Comparison of ENCODE assay signal across 29 mouse cellular contexts in the genomic region with DNA sequence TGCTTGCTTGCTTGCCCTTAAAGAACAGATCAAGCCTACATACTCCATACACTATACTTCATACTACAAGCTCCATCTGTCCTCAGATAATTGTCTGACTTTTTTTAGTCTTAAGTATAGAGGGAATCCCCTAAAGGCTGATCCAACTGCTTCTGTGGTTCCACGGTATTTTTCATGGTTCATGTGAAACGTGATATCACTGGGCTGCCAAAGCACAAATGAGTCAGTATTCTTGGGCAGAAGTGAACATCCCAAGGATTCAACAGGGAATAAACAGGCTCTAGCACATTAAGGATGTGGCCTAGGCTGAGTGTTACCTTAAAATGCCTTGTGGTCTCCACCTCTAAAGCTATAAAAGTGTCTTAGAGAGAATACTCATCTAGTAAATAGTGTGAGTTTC. TPM values are rescaled to one million over a fixed set of nuclear protein-coding genes. Genes with fewer than 3 reads are reported as not detected.
DNase-seq lines count a peak whose midpoint lies in the region; ATAC-seq and TF ChIP-seq lines count a peak whose summit lies in the region.
"Had no signal": no experiment of that assay in that cellular context is flagged by ENCODE, and none has a peak within 500 bp of the region (broad histone marks: within the 10 kb centered on the region; RNA-seq: fewer than 3 reads in every experiment).

No protein-coding gene starts in this region.

- no peak overlapping the region for H3ac ChIP-seq in myocyte (ENCODE audit: control insufficient read depth, insufficient read length)

- TF ChIP-seq POLR2A in myocyte (IDR thresholded peaks at IDR 0.05; ENCODE audit: insufficient read length, low read depth) = no peak

- peaks cover 2% of the 10 kb centered on the region; the same call in 1 of the 2 replicates for H3K4me1 ChIP-seq in embryonic facial prominence, embryonic 14.5 days (ENCODE audit: control insufficient read depth, insufficient read depth, low read length)
- H3K4me1 ChIP-seq in embryonic facial prominence, embryonic 10.5 days = no peaks in the 10 kb centered on the region
- H3K4me1 ChIP-seq in liver, embryonic 11.5 days (replicated peaks; ENCODE audit: control insufficient read depth, insufficient read depth, low read length) = no peaks in the 10 kb centered on the region
- no peaks in the 10 kb centered on the region for H3K4me1 ChIP-seq in forebrain, embryonic 16.5 days (replicated peaks; ENCODE audit: control insufficient read depth, insufficient read depth, low read length)
- H3K4me1 ChIP-seq: embryonic facial prominence, embryonic 13.5 days; forebrain, embryonic 12.5 days; forebrain, embryonic 15.5 days; hindbrain, embryonic 10.5 days; hindbrain, embryonic 13.5 days; intestine, embryonic 15.5 days had no signal

- 0 out of 2 replicates have a peak, but pooled peaks cover 3% of the 10 kb centered on the region for H3K9me3 ChIP-seq in embryonic facial prominence, embryonic 14.5 days (ENCODE audit: control insufficient read depth, low read length)
- H3K9me3 ChIP-seq in embryonic facial prominence, embryonic 10.5 days = no peaks in the 10 kb centered on the region; the same call in 1 of the 2 replicates
- H3K9me3 ChIP-seq in liver, embryonic 11.5 days (ENCODE audit: control insufficient read depth, low read length) = no peaks in the 10 kb centered on the region
- no peaks in the 10 kb centered on the region for H3K9me3 ChIP-seq in forebrain, embryonic 16.5 days (ENCODE audit: control insufficient read depth, low read length)
- H3K9me3 ChIP-seq: embryonic facial prominence, embryonic 13.5 days; forebrain, embryonic 12.5 days; forebrain, embryonic 15.5 days; hindbrain, embryonic 10.5 days; hindbrain, embryonic 13.5 days; intestine, embryonic 15.5 days had no signal

- no peak overlapping the region for H3K27ac ChIP-seq in embryonic facial prominence, embryonic 14.5 days (replicated peaks; ENCODE audit: low read depth, low read length)
- no peak overlapping the region for H3K27ac ChIP-seq in embryonic facial prominence, embryonic 10.5 days (replicated peaks)
- no peak overlapping the region for H3K27ac ChIP-seq in liver, embryonic 11.5 days (ENCODE audit: low read depth, low read length)
- H3K27ac ChIP-seq in forebrain, embryonic 16.5 days (ENCODE audit: low read length) = no peak overlapping the region
- H3K27ac ChIP-seq: embryonic facial prominence, embryonic 13.5 days; forebrain, embryonic 12.5 days; forebrain, embryonic 15.5 days; gastrocnemius, adult 2 months; heart, adult 2 months; hindbrain, embryonic 10.5 days; hindbrain, embryonic 13.5 days; intestine, embryonic 15.5 days had no signal

- peak; percentile 31 for DNase-seq in embryonic facial prominence, embryonic 14.5 days (ENCODE audit: low spot score)
- no peak for DNase-seq in embryonic facial prominence, embryonic 10.5 days (ENCODE audit: low spot score)
- DNase-seq in 3T3-L1 (ENCODE audit: low read depth, low spot score) (peak; percentile 95), adipocyte (ENCODE audit: low spot score) (peak; percentile 30)
- DNase-seq in liver, embryonic 11.5 days (ENCODE audit: low spot score) = no peak
- DNase-seq: adrenal gland, postnatal 10 days; adrenal gland, postnatal 36 days; B cell, adult 2 months; cerebellum, adult 18-20 months; cerebellum, adult 9-10 months; cerebellum, postnatal 14 days; gastrocnemius, adult 2 months; gastrocnemius, postnatal 14 days; heart, adult 2 months; kidney, adult 11 months had no signal

- 47% methylated on average over 2 of the region's 2 CpGs for WGBS in embryonic facial prominence, embryonic 14.5 days
- WGBS in embryonic facial prominence, embryonic 10.5 days = 59% methylated on average over 2 of the region's 2 CpGs
- 73% methylated on average over 2 of the region's 2 CpGs for WGBS in liver, embryonic 11.5 days
- WGBS in forebrain, embryonic 16.5 days = 82% methylated on average over 2 of the region's 2 CpGs

- H3K4me3 ChIP-seq in embryonic facial prominence, embryonic 14.5 days (ENCODE audit: low read depth, low read length) = no peak overlapping the region
- H3K4me3 ChIP-seq in embryonic facial prominence, embryonic 10.5 days = no peak overlapping the region
- no peak overlapping the region for H3K4me3 ChIP-seq in myocyte
- no peak overlapping the region for H3K4me3 ChIP-seq in liver, embryonic 11.5 days (ENCODE audit: low read depth, low read length)
- H3K4me3 ChIP-seq in forebrain, embryonic 16.5 days (replicated peaks; ENCODE audit: low read length) = no peak overlapping the region
- H3K4me3 ChIP-seq: embryonic facial prominence, embryonic 13.5 days; forebrain, embryonic 12.5 days; forebrain, embryonic 15.5 days; gastrocnemius, adult 2 months; heart, adult 2 months; hindbrain, embryonic 10.5 days; hindbrain, embryonic 13.5 days; intestine, embryonic 15.5 days had no signal

- H3K27me3 ChIP-seq in embryonic facial prominence, embryonic 14.5 days (replicated peaks; ENCODE audit: control insufficient read depth, insufficient read depth, low read length) = no peaks in the 10 kb centered on the region
- no peaks in the 10 kb centered on the region for H3K27me3 ChIP-seq in embryonic facial prominence, embryonic 10.5 days (replicated peaks; ENCODE audit: low read depth, poor library complexity, severe bottlenecking)
- no peaks in the 10 kb centered on the region for H3K27me3 ChIP-seq in myocyte (ENCODE audit: control insufficient read depth, insufficient read depth, insufficient read length)
- H3K27me3 ChIP-seq in liver, embryonic 11.5 days (replicated peaks; ENCODE audit: control insufficient read depth, insufficient read depth, low read length) = no peaks in the 10 kb centered on the region
- no peaks in the 10 kb centered on the region for H3K27me3 ChIP-seq in forebrain, embryonic 16.5 days (replicated peaks; ENCODE audit: control insufficient read depth, insufficient read depth, low read length)
- H3K27me3 ChIP-seq: CH12.LX; forebrain, embryonic 12.5 days; forebrain, embryonic 15.5 days; hindbrain, embryonic 13.5 days; intestine, embryonic 15.5 days had no signal

- no peak overlapping the region for H3K9ac ChIP-seq in embryonic facial prominence, embryonic 14.5 days (ENCODE audit: low read depth, low read length)
- no peak overlapping the region for H3K9ac ChIP-seq in liver, embryonic 11.5 days (ENCODE audit: low read depth, low read length)
- no peak overlapping the region for H3K9ac ChIP-seq in forebrain, embryonic 16.5 days (replicated peaks; ENCODE audit: low read depth, low read length)
- H3K9ac ChIP-seq: embryonic facial prominence, embryonic 13.5 days; forebrain, embryonic 12.5 days; forebrain, embryonic 15.5 days; hindbrain, embryonic 13.5 days; intestine, embryonic 15.5 days had no signal

- H3K79me2 ChIP-seq in myocyte (ENCODE audit: control insufficient read depth, insufficient read depth) = no peaks in the 10 kb centered on the region

- ATAC-seq in embryonic facial prominence, embryonic 14.5 days (ENCODE audit: low read depth) = no peak
- no peak for ATAC-seq in liver, embryonic 11.5 days (replicated peaks; ENCODE audit: low FRiP score)
- no peak for ATAC-seq in forebrain, embryonic 16.5 days
- ATAC-seq: activated CD4-positive, CD25-positive, alpha-beta regulatory T cell, adult 4 months; forebrain, embryonic 15.5 days; hindbrain, embryonic 16.5 days; intestine, embryonic 15.5 days had no signal

- no peak overlapping the region for H3K4me2 ChIP-seq in embryonic facial prominence, embryonic 14.5 days (ENCODE audit: low read depth, low read length)
- peak overlapping the region; percentile 36 for H3K4me2 ChIP-seq in myocyte (ENCODE audit: low read depth)
- H3K4me2 ChIP-seq in liver, embryonic 11.5 days = no peak overlapping the region
- no peak overlapping the region for H3K4me2 ChIP-seq in forebrain, embryonic 16.5 days (ENCODE audit: low read length)
- H3K4me2 ChIP-seq: embryonic facial prominence, embryonic 13.5 days; forebrain, embryonic 12.5 days; forebrain, embryonic 15.5 days; heart, embryonic 11.5 days; hindbrain, embryonic 13.5 days; intestine, embryonic 15.5 days had no signal

- no peaks in the 10 kb centered on the region for H3K36me3 ChIP-seq in embryonic facial prominence, embryonic 14.5 days (ENCODE audit: control insufficient read depth, insufficient read depth, low read length)
- no peaks in the 10 kb centered on the region for H3K36me3 ChIP-seq in embryonic facial prominence, embryonic 10.5 days (replicated peaks)
- H3K36me3 ChIP-seq in myocyte (ENCODE audit: control insufficient read depth, insufficient read depth) = peaks cover 4% of the 10 kb centered on the region
- no peaks in the 10 kb centered on the region for H3K36me3 ChIP-seq in liver, embryonic 11.5 days (ENCODE audit: control insufficient read depth, insufficient read depth, low read length)
- H3K36me3 ChIP-seq in forebrain, embryonic 16.5 days (ENCODE audit: control insufficient read depth, insufficient read depth) = no peaks in the 10 kb centered on the region
- H3K36me3 ChIP-seq: embryonic facial prominence, embryonic 13.5 days; forebrain, embryonic 12.5 days; forebrain, embryonic 15.5 days; G1E; hindbrain, embryonic 10.5 days; hindbrain, embryonic 13.5 days; intestine, embryonic 15.5 days had no signal

TF ChIP-seq in myocyte, 11 proteins besides CTCF, POLR2A, EP300 and RAD21:
- TF ChIP-seq MYOD1 (IDR thresholded peaks at IDR 0.05; ENCODE audit: control insufficient read depth in 1 of 3, insufficient read length in 2 of 3, low read depth in 2 of 3) = no peak
- TF ChIP-seq CEBPB (IDR thresholded peaks at IDR 0.05; ENCODE audit: insufficient read depth, poor library complexity, severe bottlenecking) = no peak
- no peak for TF ChIP-seq MYOG (IDR thresholded peaks at IDR 0.05; ENCODE audit: control insufficient read depth in 1 of 3, insufficient read depth in 1 of 3, insufficient read length in 2 of 3, low read depth in 2 of 3)
- no peak for TF ChIP-seq USF1 (IDR thresholded peaks at IDR 0.05; ENCODE audit: low read depth)

RNA-seq across cellular contexts. Expression of a gene that starts 45.0 kb away (rescaled TPM):
- polyA plus RNA-seq in embryonic facial prominence, embryonic 14.5 days (2014; fragmentation: Nextera tagmentation; extraction: Ambion mirVana) = 1.9 and 2.8 TPM in 2 replicates
- polyA plus RNA-seq in embryonic facial prominence, embryonic 10.5 days (2016; fragmentation: Nextera tagmentation; extraction: Ambion mirVana) = 0.64 and 0.75 TPM in 2 replicates
- polyA plus RNA-seq in myocyte (2012; fragmentation: generic; extraction: Trizol) = 17.9 TPM
- polyA plus RNA-seq in liver, embryonic 11.5 days (2014; fragmentation: Nextera tagmentation; extraction: Ambion mirVana) = 0.13 and 0.38 TPM in 2 replicates
- 0.52 and 0.71 TPM in 2 replicates for polyA plus RNA-seq in forebrain, embryonic 16.5 days (2015; fragmentation: Nextera tagmentation; extraction: Ambion mirVana)
- polyA plus RNA-seq: activated CD4-positive, CD25-positive, alpha-beta regulatory T cell, adult 4 months; G1E; heart, postnatal 0 days had no signal

Comparison
In these comparisons a context has a peak if more than half of its experiments do, and no peak if none do; other contexts are left out.
1. DNase-seq: peak in embryonic facial prominence, embryonic 14.5 days (single experiment), 3T3-L1 (single experiment) and adipocyte (single experiment); none in embryonic facial prominence, embryonic 10.5 days (single experiment) and liver, embryonic 11.5 days (single experiment).